Mouse (Mus musculus): ENCODE measurements around the gene Fbxl21. TPM values are rescaled to one million over a fixed set of nuclear protein-coding genes. Genes with fewer than 3 reads are reported as not detected.

Fbxl21 gene
- 2.8 and 3.7 TPM in 2 replicates for polyA plus RNA-seq (2014; fragmentation: Nextera tagmentation; extraction: Ambion mirVana)

GRCm38 (mm10) chr13:56522081-56522820 lies at the start of gene Fbxl21:
Fbxl21 (plus strand) TSS chr13:56522472.
- peak; percentile 99 for ATAC-seq (replicated peaks; ENCODE audit: insufficient number of reproducible peaks, low FRiP score, low TSS enrichment, low read depth)
- Histone ChIP-seq H3K36me3 (replicated peaks; ENCODE audit: control insufficient read depth, insufficient read depth, low read depth, low read length) (no peaks in the 10 kb centered on the region), H3K9me3 (replicated peaks; ENCODE audit: control insufficient read depth, low read length) (no peaks in the 10 kb centered on the region), H3K4me3 (ENCODE audit: low read depth, low read length) (peak within 1 kb of the TSS; percentile 62), H3K4me2 (ENCODE audit: low read depth, low read length) (peak within 1 kb of the TSS; percentile 72), H3K27me3 (ENCODE audit: control insufficient read depth, insufficient read depth, low read length) (no peaks in the 10 kb centered on the region), H3K27ac (replicated peaks; ENCODE audit: low read depth, low read length) (0 out of 2 replicates have a peak within 1 kb of the TSS, but pooled peaks have one; percentile 13), H3K4me1 (ENCODE audit: control insufficient read depth, insufficient read depth, low read length) (no peaks in the 10 kb centered on the region), H3K9ac (replicated peaks; ENCODE audit: low read length) (peak within 1 kb of the TSS; percentile 77)
- 2% methylated on average over 56 of the region's 56 CpGs for WGBS
- peak; percentile 95 for DNase-seq (ENCODE audit: low spot score)

- Histone ChIP-seq H3K36me3 (replicated peaks; ENCODE audit: control insufficient read depth, insufficient read depth, low read depth, low read length) (no peaks in the 10 kb centered on the region), H3K9ac (replicated peaks; ENCODE audit: low read length) (no peak overlapping the region), H3K9me3 (replicated peaks; ENCODE audit: control insufficient read depth, low read length) (no peaks in the 10 kb centered on the region), H3K4me1 (ENCODE audit: control insufficient read depth, insufficient read depth, low read length) (no peaks in the 10 kb centered on the region), H3K27ac (replicated peaks; ENCODE audit: low read depth, low read length) (no peak overlapping the region), H3K27me3 (ENCODE audit: control insufficient read depth, insufficient read depth, low read length) (no peaks in the 10 kb centered on the region), H3K4me3 (ENCODE audit: low read depth, low read length) (no peak overlapping the region), H3K4me2 (ENCODE audit: low read depth, low read length) (no peak overlapping the region)
- ATAC-seq (replicated peaks; ENCODE audit: insufficient number of reproducible peaks, low FRiP score, low TSS enrichment, low read depth), result no peak
- DNase-seq (ENCODE audit: low spot score), result no peak
- WGBS, result 87% methylated on average over 9 of the region's 9 CpGs
Measured at GRCm38 (mm10) chr13:56472661-56473060, 49.6 kb upstream of the Fbxl21 start.

DNA sequence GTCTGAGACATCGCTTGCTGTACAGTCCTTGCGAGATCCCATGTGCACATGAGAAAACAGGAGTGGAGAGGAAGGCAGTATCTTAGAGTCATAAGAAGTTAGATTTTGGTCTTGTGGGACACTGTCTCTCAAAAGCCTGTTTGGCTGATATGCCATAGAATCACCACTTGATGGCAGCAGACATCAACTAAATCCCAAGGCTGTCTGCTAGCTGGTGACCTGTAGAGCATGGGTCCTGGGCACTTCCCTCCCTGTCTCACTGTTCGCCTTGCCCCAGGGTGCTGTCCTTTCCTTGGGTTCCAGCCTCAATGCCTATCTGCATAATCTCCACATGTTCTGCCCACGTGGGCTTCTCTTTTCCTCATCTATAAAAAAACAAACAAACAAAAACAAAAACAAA lies 46.9 kb upstream of the Fbxl21 start:
- Histone ChIP-seq H3K27me3 (ENCODE audit: control insufficient read depth, insufficient read depth, low read length) (no peaks in the 10 kb centered on the region), H3K36me3 (replicated peaks; ENCODE audit: control insufficient read depth, insufficient read depth, low read depth, low read length) (no peaks in the 10 kb centered on the region), H3K9ac (replicated peaks; ENCODE audit: low read length) (no peak overlapping the region), H3K4me1 (ENCODE audit: control insufficient read depth, insufficient read depth, low read length) (no peaks in the 10 kb centered on the region), H3K4me3 (ENCODE audit: low read depth, low read length) (no peak overlapping the region), H3K4me2 (ENCODE audit: low read depth, low read length) (no peak overlapping the region), H3K27ac (replicated peaks; ENCODE audit: low read depth, low read length) (no peak overlapping the region), H3K9me3 (replicated peaks; ENCODE audit: control insufficient read depth, low read length) (no peaks in the 10 kb centered on the region)
- ATAC-seq (replicated peaks; ENCODE audit: insufficient number of reproducible peaks, low FRiP score, low TSS enrichment, low read depth) (no peak), DNase-seq (ENCODE audit: low spot score) (peak; percentile 81)
- 35% methylated on average over 4 of the region's 4 CpGs for WGBS

DNA sequence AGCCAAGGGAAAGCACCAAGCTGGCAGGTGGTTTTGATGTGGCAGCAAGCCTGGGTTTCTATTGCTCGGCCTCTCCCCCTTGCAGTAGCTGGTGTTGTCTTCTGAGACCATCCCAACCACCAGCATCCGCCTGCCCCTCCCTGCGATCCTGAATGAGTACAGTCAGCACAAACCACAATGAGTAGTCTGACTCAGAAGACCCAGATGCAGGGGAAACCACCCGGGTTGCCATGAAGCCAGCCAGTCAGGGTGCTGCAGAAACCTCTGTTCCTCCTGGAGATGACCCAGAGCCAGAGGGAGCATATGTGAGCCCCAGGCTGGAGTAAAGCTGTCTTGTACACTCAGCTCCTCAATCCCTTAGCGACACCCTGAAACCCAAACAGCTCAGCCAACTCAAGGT lies 45.5 kb upstream of the Fbxl21 start:
- DNase-seq (ENCODE audit: low spot score) (no peak), ATAC-seq (replicated peaks; ENCODE audit: insufficient number of reproducible peaks, low FRiP score, low TSS enrichment, low read depth) (no peak)
- H3K4me2 ChIP-seq (ENCODE audit: low read depth, low read length), result no peak overlapping the region
- H3K9me3 ChIP-seq (replicated peaks; ENCODE audit: control insufficient read depth, low read length), result no peaks in the 10 kb centered on the region
- H3K36me3 ChIP-seq (replicated peaks; ENCODE audit: control insufficient read depth, insufficient read depth, low read depth, low read length), result no peaks in the 10 kb centered on the region
- H3K27ac ChIP-seq (replicated peaks; ENCODE audit: low read depth, low read length), result no peak overlapping the region
- H3K4me3 ChIP-seq (ENCODE audit: low read depth, low read length), result no peak overlapping the region
- no peak overlapping the region for H3K9ac ChIP-seq (replicated peaks; ENCODE audit: low read length)
- 66% methylated on average over 5 of the region's 5 CpGs for WGBS
- no peaks in the 10 kb centered on the region for H3K27me3 ChIP-seq (ENCODE audit: control insufficient read depth, insufficient read depth, low read length)
- no peaks in the 10 kb centered on the region for H3K4me1 ChIP-seq (ENCODE audit: control insufficient read depth, insufficient read depth, low read length)

GRCm38 (mm10) chr13:56477271-56477670 lies 45.0 kb upstream of the Fbxl21 start:
- DNase-seq (ENCODE audit: low spot score), result peak; percentile 15
- WGBS, result 28% methylated on average over 6 of the region's 6 CpGs
- ATAC-seq (replicated peaks; ENCODE audit: insufficient number of reproducible peaks, low FRiP score, low TSS enrichment, low read depth), result no peak

DNA sequence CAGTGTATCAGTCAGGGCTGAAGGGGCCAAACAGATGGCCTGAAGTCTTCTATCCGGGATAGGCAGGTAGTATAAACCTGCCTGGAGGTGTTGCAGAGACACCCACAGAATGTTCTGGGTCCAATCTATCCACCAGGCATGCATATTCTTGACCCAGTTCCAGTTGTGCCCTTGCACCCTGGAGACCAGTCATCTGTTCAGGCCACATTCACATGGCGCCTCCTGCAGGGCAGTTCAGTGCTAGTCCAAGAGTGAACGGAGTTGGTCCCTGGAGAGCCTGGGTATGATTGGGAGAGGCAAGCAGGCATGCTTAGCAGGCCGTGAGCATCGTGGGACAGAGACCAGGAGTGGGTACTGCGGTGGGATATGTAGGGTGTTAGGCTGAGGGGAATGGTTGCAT lies 44.2 kb upstream of the Fbxl21 start:
- no peak for ATAC-seq (replicated peaks; ENCODE audit: insufficient number of reproducible peaks, low FRiP score, low TSS enrichment, low read depth)
- Histone ChIP-seq H3K27ac (replicated peaks; ENCODE audit: low read depth, low read length) (no peak overlapping the region), H3K4me3 (ENCODE audit: low read depth, low read length) (no peak overlapping the region), H3K4me1 (ENCODE audit: control insufficient read depth, insufficient read depth, low read length) (no peaks in the 10 kb centered on the region), H3K9me3 (replicated peaks; ENCODE audit: control insufficient read depth, low read length) (no peaks in the 10 kb centered on the region), H3K27me3 (ENCODE audit: control insufficient read depth, insufficient read depth, low read length) (no peaks in the 10 kb centered on the region), H3K36me3 (replicated peaks; ENCODE audit: control insufficient read depth, insufficient read depth, low read depth, low read length) (no peaks in the 10 kb centered on the region), H3K4me2 (ENCODE audit: low read depth, low read length) (no peak overlapping the region), H3K9ac (replicated peaks; ENCODE audit: low read length) (no peak overlapping the region)
- WGBS, result 84% methylated on average over 6 of the region's 6 CpGs
- no peak for DNase-seq (ENCODE audit: low spot score)

More at GRCm38 (mm10) chr13:56477271-56477670, 45.0 kb upstream of the Fbxl21 start:
- Histone ChIP-seq H3K36me3 (replicated peaks; ENCODE audit: control insufficient read depth, insufficient read depth, low read depth, low read length) (no peaks in the 10 kb centered on the region), H3K4me3 (ENCODE audit: low read depth, low read length) (no peak overlapping the region), H3K27me3 (ENCODE audit: control insufficient read depth, insufficient read depth, low read length) (no peaks in the 10 kb centered on the region), H3K9ac (replicated peaks; ENCODE audit: low read length) (no peak overlapping the region), H3K4me1 (ENCODE audit: control insufficient read depth, insufficient read depth, low read length) (no peaks in the 10 kb centered on the region), H3K4me2 (ENCODE audit: low read depth, low read length) (no peak overlapping the region), H3K9me3 (replicated peaks; ENCODE audit: control insufficient read depth, low read length) (no peaks in the 10 kb centered on the region), H3K27ac (replicated peaks; ENCODE audit: low read depth, low read length) (no peak overlapping the region)

DNA sequence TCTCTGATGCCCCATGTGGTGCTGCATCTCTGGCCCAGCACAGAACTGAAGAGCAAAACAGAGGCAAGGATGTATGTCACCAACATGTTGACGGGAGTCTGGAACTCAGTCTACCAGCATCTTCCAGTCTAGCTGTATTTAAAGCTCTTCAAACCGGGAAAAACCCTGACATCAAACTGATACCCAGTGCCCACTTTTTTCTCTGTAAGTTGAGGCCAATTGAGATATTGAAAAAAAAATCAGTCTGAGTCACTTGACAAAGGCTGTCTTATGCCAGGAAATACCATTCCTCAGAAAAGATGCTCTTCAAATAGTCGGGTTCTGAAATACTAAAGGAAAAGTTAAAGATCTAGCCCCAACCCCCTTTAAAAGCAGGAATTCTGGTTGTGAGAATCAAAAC lies 40.1 kb upstream of the Fbxl21 start, which contains the start of gene Il9:
Gene Il9, minus strand, starts transcription at position 101 of the 400 bp plus-strand sequence.
- 81% methylated on average over 3 of the region's 3 CpGs for WGBS
- no peak for ATAC-seq (replicated peaks; ENCODE audit: insufficient number of reproducible peaks, low FRiP score, low TSS enrichment, low read depth)

GRCm38 (mm10) chr13:56488012-56488411 lies 34.3 kb upstream of the Fbxl21 start:
- Histone ChIP-seq H3K27me3 (ENCODE audit: control insufficient read depth, insufficient read depth, low read length) (no peaks in the 10 kb centered on the region), H3K4me2 (ENCODE audit: low read depth, low read length) (no peak overlapping the region), H3K4me3 (ENCODE audit: low read depth, low read length) (no peak overlapping the region), H3K4me1 (ENCODE audit: control insufficient read depth, insufficient read depth, low read length) (no peaks in the 10 kb centered on the region), H3K27ac (replicated peaks; ENCODE audit: low read depth, low read length) (no peak overlapping the region), H3K36me3 (replicated peaks; ENCODE audit: control insufficient read depth, insufficient read depth, low read depth, low read length) (no peaks in the 10 kb centered on the region), H3K9me3 (replicated peaks; ENCODE audit: control insufficient read depth, low read length) (no peaks in the 10 kb centered on the region), H3K9ac (replicated peaks; ENCODE audit: low read length) (no peak overlapping the region)
- DNase-seq (ENCODE audit: low spot score) (no peak), ATAC-seq (replicated peaks; ENCODE audit: insufficient number of reproducible peaks, low FRiP score, low TSS enrichment, low read depth) (no peak)
- WGBS, result 66% methylated on average over 5 of the region's 5 CpGs

More for the DNA sequence above, 40.1 kb upstream of the Fbxl21 start, which contains the start of gene Il9:
- no peaks in the 10 kb centered on the region for H3K27me3 ChIP-seq (ENCODE audit: control insufficient read depth, insufficient read depth, low read length)
- no peak within 1 kb of the TSS for H3K9ac ChIP-seq (replicated peaks; ENCODE audit: low read length)
- H3K27ac ChIP-seq (replicated peaks; ENCODE audit: low read depth, low read length), result no peak within 1 kb of the TSS
- H3K4me2 ChIP-seq (ENCODE audit: low read depth, low read length), result no peak within 1 kb of the TSS
- H3K36me3 ChIP-seq (replicated peaks; ENCODE audit: control insufficient read depth, insufficient read depth, low read depth, low read length), result no peaks in the 10 kb centered on the region
- no peaks in the 10 kb centered on the region for H3K4me1 ChIP-seq (ENCODE audit: control insufficient read depth, insufficient read depth, low read length)
- no peak within 1 kb of the TSS for H3K4me3 ChIP-seq (ENCODE audit: low read depth, low read length)
- DNase-seq (ENCODE audit: low spot score), result no peak
- no peaks in the 10 kb centered on the region for H3K9me3 ChIP-seq (replicated peaks; ENCODE audit: control insufficient read depth, low read length)
